Mouse (Mus musculus) left cerebral cortex, adult 8-10 months (tissue): ENCODE results near the gene Vmn2r17. TPM values are rescaled to one million over a fixed set of nuclear protein-coding genes. Genes with fewer than 3 reads are reported as not detected.

Source experiments
- DNase-seq, 2 experiments: peaks; one replicate each; pipeline ENCODE4 v3.0.0; 2022; ENCODE audit warnings: low spot score in 2 of 2
- total RNA-seq, 4 experiments: library from RNA; stranded (reverse); gene quantifications; 2 replicates each; pipeline ENCODE4 v1.2.4; 2022

The Vmn2r17 gene
- not detected for total RNA-seq

DNA sequence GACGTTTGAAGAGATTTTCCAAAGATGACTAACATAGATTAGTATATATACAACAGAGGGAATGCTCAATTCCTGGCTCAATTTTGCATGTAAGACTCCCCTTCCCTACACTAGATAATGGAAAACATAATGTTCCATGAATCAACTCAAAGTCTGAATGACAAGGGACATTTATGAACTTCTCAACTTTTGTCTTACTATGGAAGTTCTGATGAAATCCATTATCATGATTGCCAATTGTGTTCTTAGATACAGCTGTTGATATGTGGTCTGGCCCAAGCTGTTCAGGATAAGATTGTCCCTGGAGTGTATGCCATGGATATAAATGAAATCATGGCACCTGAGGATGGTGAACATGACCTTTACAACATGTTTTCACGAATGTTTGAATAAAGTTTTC, at the start of gene Vmn2r17:
Vmn2r17 (plus strand) TSS at position 301 of the 400 bp plus-strand sequence.
- DNase-seq, result no peak

DNA sequence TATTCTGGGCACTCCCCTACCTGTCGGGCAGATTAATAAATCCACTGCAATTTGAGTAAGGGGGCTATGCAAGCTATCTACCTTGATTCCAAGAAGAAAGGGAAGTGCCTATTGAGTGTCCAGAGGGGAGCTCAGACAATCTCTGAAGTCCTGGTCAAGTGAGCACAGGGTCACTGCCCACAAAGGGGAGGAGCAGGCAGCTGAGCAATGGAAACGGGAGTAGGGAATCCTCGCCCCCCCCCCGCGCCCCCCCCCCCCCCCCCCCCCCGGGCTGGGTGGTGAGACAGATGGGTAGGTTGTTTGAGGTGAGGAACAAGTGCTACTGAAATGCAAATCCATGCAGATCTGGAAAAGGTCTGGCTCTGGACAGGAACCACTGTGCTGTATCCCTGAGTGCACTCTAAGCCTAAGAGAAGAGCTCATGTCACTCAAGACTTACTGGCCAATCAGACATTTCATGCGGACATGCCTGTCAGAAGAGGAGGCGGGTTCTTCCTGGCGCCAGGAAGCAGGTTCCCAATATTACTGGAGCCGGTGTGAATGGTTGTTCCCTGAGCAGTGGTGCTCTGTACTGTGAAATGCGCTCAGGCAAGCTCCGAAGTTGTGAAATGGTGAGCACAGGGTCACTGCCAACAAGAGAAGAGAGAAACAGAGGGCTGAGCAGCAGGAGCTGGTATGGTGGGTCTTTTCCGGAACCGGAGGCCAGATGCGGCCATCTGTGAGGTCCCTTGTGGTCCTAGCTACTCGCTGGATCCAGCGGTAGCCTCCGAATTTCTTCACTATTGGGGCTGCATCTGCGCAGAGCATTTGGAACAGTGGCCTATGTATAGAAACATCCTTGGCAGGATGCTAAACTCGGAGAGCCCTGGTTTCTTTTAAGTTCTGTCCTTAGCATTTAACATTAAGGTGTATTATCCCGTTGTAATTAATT, 47.4 kb downstream of the Vmn2r17 start:
- DNase-seq, result peak in 1 of 2 experiments; percentile 30

DNA sequence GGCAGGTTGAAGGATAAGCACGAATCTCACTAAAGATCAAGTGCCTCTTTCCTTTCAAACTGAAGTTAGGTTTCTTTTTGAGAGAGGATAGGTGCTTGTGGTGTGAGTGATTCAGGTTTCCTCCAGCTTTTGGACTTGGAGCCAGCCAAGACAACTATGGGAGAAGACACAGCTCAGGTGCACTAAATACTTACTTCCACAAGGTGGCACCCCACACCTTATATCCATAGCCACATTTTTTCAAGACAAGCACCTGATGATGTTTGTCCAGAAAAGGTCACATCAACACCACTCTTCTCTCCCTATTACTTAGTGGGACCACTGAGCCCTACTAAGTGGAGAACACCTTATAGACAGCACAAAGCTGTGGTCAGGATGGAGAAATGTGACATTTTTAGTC, 87.2 kb downstream of the Vmn2r17 start:
- DNase-seq, result no peak

Other genes starting within 250 kb of the Vmn2r17 start
- under 1 TPM in 1 of 4 experiments, not detected in 3; 0.09 TPM for gene Vmn2r13, start 227.5 kb upstream of the Vmn2r17 start, total RNA-seq
- not detected for gene Vmn2r14, start 195.0 kb upstream of the Vmn2r17 start, total RNA-seq
- gene Vmn2r15, start 122.0 kb upstream of the Vmn2r17 start, total RNA-seq, result not detected
- not detected for gene Vmn2r16, start 89.5 kb upstream of the Vmn2r17 start, total RNA-seq
- 10 to 100 TPM; 25.7 to 41.4 (median 34.9) TPM for gene Crlf2, start 139.3 kb downstream of the Vmn2r17 start, total RNA-seq